Comparison of ENCODE assay signal across 35 mouse cellular contexts in the genomic region with DNA sequence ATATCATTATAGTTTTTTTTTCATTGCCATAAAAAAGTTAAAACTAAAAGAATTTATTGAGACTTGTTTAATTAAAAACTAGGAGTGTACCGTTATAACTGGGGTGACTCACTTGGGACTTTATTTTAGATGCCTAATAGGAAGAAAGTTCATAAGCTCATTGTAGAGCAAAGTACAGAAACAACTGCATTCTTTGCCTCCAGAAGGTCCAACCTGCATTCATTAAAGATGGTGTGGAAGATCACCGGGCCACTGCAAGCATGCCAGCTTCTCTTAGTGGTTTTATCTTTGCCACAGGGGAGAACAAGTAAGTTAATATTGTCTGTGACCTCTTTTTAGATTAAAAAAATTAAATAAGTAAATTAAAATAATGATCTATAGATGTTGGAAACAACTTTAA. TPM values are rescaled to one million over a fixed set of nuclear protein-coding genes. Genes with fewer than 3 reads are reported as not detected.
"Had no signal": no experiment of that assay in that cellular context is flagged by ENCODE, and none has a peak within 500 bp of the region (broad histone marks: within the 10 kb centered on the region; RNA-seq: fewer than 3 reads in every experiment).

No protein-coding gene starts in this region.

- H3K27me3 ChIP-seq: embryonic facial prominence, embryonic 12.5 days; embryonic facial prominence, embryonic 13.5 days; embryonic facial prominence, embryonic 15.5 days; forebrain, embryonic 12.5 days; forebrain, embryonic 13.5 days; forebrain, embryonic 15.5 days had no signal

- H3K9ac ChIP-seq: embryonic facial prominence, embryonic 12.5 days; embryonic facial prominence, embryonic 13.5 days; embryonic facial prominence, embryonic 15.5 days; forebrain, embryonic 12.5 days; forebrain, embryonic 13.5 days; forebrain, embryonic 15.5 days; forebrain, postnatal 0 days had no signal

- H3K27ac ChIP-seq: embryonic facial prominence, embryonic 10.5 days; embryonic facial prominence, embryonic 12.5 days; embryonic facial prominence, embryonic 13.5 days; embryonic facial prominence, embryonic 15.5 days; forebrain, embryonic 10.5 days; forebrain, embryonic 12.5 days; forebrain, embryonic 13.5 days; forebrain, embryonic 15.5 days; gastrocnemius, adult 2 months; heart, adult 2 months had no signal

- ATAC-seq: forebrain, embryonic 13.5 days; forebrain, embryonic 14.5 days; forebrain, embryonic 15.5 days; forebrain, embryonic 16.5 days; forebrain, postnatal 0 days had no signal

- DNase-seq: cerebellum, adult 2 months; cerebellum, adult 8-10 months; cerebellum, adult 9-10 months; cerebellum, adult 9-11 months; cerebellum, postnatal 10 days; cerebellum, postnatal 14 days; cerebellum, postnatal 25 days; cerebellum, postnatal 36 days; embryo, embryonic 11 days; forebrain, postnatal 0 days; gastrocnemius, adult 2 months; gastrocnemius, postnatal 10 days; gastrocnemius, postnatal 14 days; gastrocnemius, postnatal 25 days; gastrocnemius, postnatal 36 days; heart, adult 2 months had no signal

- H3K4me2 ChIP-seq: embryonic facial prominence, embryonic 12.5 days; embryonic facial prominence, embryonic 13.5 days; embryonic facial prominence, embryonic 15.5 days; forebrain, embryonic 12.5 days; forebrain, embryonic 13.5 days; forebrain, embryonic 15.5 days had no signal

- H3K9me3 ChIP-seq: embryonic facial prominence, embryonic 10.5 days; embryonic facial prominence, embryonic 12.5 days; embryonic facial prominence, embryonic 13.5 days; embryonic facial prominence, embryonic 15.5 days; forebrain, embryonic 10.5 days; forebrain, embryonic 12.5 days; forebrain, embryonic 13.5 days; forebrain, embryonic 15.5 days had no signal

- H3K4me1 ChIP-seq: embryonic facial prominence, embryonic 10.5 days; embryonic facial prominence, embryonic 12.5 days; embryonic facial prominence, embryonic 13.5 days; embryonic facial prominence, embryonic 15.5 days; forebrain, embryonic 10.5 days; forebrain, embryonic 12.5 days; forebrain, embryonic 13.5 days; forebrain, embryonic 15.5 days had no signal

- H3K4me3 ChIP-seq: embryonic facial prominence, embryonic 10.5 days; embryonic facial prominence, embryonic 12.5 days; embryonic facial prominence, embryonic 13.5 days; embryonic facial prominence, embryonic 15.5 days; erythroblast, embryonic 14.5 days; forebrain, embryonic 10.5 days; forebrain, embryonic 12.5 days; forebrain, embryonic 13.5 days; forebrain, embryonic 15.5 days; gastrocnemius, adult 2 months; heart, adult 2 months had no signal

- H3K36me3 ChIP-seq: embryonic facial prominence, embryonic 10.5 days; embryonic facial prominence, embryonic 12.5 days; embryonic facial prominence, embryonic 13.5 days; embryonic facial prominence, embryonic 15.5 days; forebrain, embryonic 10.5 days; forebrain, embryonic 12.5 days; forebrain, embryonic 15.5 days had no signal

RNA-seq across cellular contexts. Expression of a gene that starts 2.4 kb away (rescaled TPM):
- total RNA-seq: common myeloid progenitor, adult 5-6 weeks; forebrain, postnatal 0 days; gastrocnemius, adult 18-20 months; gastrocnemius, adult 8-10 months; gastrocnemius, postnatal 25 days; granulocyte monocyte progenitor cell, adult 5-6 weeks had no signal
- polyA plus RNA-seq: cerebellum, adult 2 months; cortical plate, adult 2 months; embryonic facial prominence, embryonic 10.5 days; embryonic facial prominence, embryonic 11.5 days; embryonic facial prominence, embryonic 12.5 days; embryonic facial prominence, embryonic 13.5 days; erythroblast, embryonic 14.5 days; forebrain, embryonic 10.5 days; forebrain, embryonic 11.5 days; forebrain, embryonic 12.5 days; forebrain, embryonic 14.5 days; forebrain, embryonic 15.5 days; forebrain, embryonic 16.5 days; forebrain, postnatal 0 days; frontal cortex, adult 2 months had no signal
